9 mouse cellular contexts compared by ENCODE assay signal in the genomic region with DNA sequence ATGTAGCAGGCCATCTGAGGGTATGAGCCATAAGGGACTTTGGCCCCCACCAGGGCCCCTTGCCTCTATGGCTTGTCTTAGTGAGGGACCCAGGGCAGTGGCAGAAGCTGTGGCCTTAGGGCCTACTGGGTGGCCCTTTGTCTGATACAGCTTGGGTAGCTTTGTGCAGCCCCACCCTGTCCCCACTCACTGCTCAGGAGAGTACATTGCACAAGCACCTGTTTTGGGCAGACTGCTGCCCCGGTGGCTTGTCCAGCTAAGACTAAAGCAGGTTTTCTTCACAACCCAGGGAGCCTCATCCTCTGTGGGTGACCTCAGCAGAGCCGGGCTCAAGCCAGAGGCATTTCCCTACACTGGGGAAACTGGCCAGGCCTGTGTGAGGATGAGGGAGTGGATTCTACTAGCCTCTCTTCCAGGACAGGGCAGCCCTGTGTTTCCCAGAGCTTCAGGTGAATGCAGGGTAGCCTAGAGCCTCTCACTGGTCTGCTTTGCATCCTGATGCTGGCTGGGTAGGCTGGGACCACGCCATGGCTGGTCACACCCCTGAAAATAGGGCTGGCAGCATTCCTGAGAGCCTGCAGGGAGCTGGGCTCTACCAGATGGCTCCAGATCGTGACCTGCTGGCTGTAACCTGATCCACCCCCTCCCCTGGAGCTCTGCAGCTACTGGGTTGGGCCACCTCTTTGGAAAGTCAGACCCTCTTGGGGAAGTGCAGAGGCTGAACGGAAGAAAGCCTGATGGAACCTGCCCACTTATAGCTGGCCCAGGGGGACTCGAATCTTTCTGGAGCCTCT. TPM values are rescaled to one million over a fixed set of nuclear protein-coding genes. Genes with fewer than 3 reads are reported as not detected.
DNase-seq lines count a peak whose midpoint lies in the region; ATAC-seq lines count a peak whose summit lies in the region.
"Had no signal": no experiment of that assay in that cellular context is flagged by ENCODE, and none has a peak within 500 bp of the region (broad histone marks: within the 10 kb centered on the region; RNA-seq: fewer than 3 reads in every experiment).

No protein-coding gene starts in this region.

- H3K9ac ChIP-seq in embryonic facial prominence, embryonic 13.5 days = no peak overlapping the region
- H3K9ac ChIP-seq in limb, embryonic 11.5 days (ENCODE audit: low read length) = peak overlapping the region; percentile 1; the same call in 1 of the 2 replicates
- H3K9ac ChIP-seq in stomach, embryonic 15.5 days = no peak overlapping the region

- no peaks in the 10 kb centered on the region for H3K9me3 ChIP-seq in embryonic facial prominence, embryonic 13.5 days
- no peaks in the 10 kb centered on the region for H3K9me3 ChIP-seq in limb, embryonic 11.5 days (ENCODE audit: control insufficient read depth, low read length)
- no peaks in the 10 kb centered on the region for H3K9me3 ChIP-seq in stomach, embryonic 15.5 days
- H3K9me3 ChIP-seq: G1E had no signal

- WGBS in embryonic facial prominence, embryonic 13.5 days = 9% methylated on average over 6 of the region's 6 CpGs
- WGBS in limb, embryonic 11.5 days = 11% methylated on average over 6 of the region's 6 CpGs
- WGBS in stomach, embryonic 15.5 days = 8% methylated on average over 6 of the region's 6 CpGs

- no peaks in the 10 kb centered on the region for H3K36me3 ChIP-seq in embryonic facial prominence, embryonic 13.5 days
- no peaks in the 10 kb centered on the region for H3K36me3 ChIP-seq in limb, embryonic 11.5 days (ENCODE audit: control insufficient read depth, insufficient read depth, low read length)
- H3K36me3 ChIP-seq in stomach, embryonic 15.5 days = no peaks in the 10 kb centered on the region
- H3K36me3 ChIP-seq: G1E had no signal

- H3K4me1 ChIP-seq in embryonic facial prominence, embryonic 13.5 days = peaks cover 28% of the 10 kb centered on the region
- peaks cover 23% of the 10 kb centered on the region for H3K4me1 ChIP-seq in limb, embryonic 11.5 days (ENCODE audit: control insufficient read depth, insufficient read depth, low read length)
- H3K4me1 ChIP-seq in stomach, embryonic 15.5 days = peaks cover 38% of the 10 kb centered on the region

- no peak overlapping the region for H3K4me2 ChIP-seq in embryonic facial prominence, embryonic 13.5 days
- H3K4me2 ChIP-seq in limb, embryonic 11.5 days (ENCODE audit: low read depth, severe bottlenecking) = no peak overlapping the region
- H3K4me2 ChIP-seq in stomach, embryonic 15.5 days = no peak overlapping the region; the same call in 1 of the 2 replicates

- H3K27me3 ChIP-seq in embryonic facial prominence, embryonic 13.5 days = no peaks in the 10 kb centered on the region
- H3K27me3 ChIP-seq in limb, embryonic 11.5 days (ENCODE audit: control insufficient read depth, insufficient read depth, low read length) = no peaks in the 10 kb centered on the region
- H3K27me3 ChIP-seq in stomach, embryonic 15.5 days (replicated peaks) = no peaks in the 10 kb centered on the region

- H3K27ac ChIP-seq in embryonic facial prominence, embryonic 13.5 days = peak overlapping the region; percentile 64
- H3K27ac ChIP-seq in limb, embryonic 11.5 days (replicated peaks; ENCODE audit: low read depth, low read length) = peak overlapping the region; percentile 82
- peak overlapping the region; percentile 53 for H3K27ac ChIP-seq in stomach, embryonic 15.5 days

- intact Hi-C loops in heart, postnatal 25 days (cut with DNase I) = no loop called here

- DNase-seq in lung, adult 18-20 months = peak; percentile 66 to 75
- DNase-seq in lung, postnatal 14 days = no peak
- peak; percentile 49 for DNase-seq in heart, postnatal 25 days (ENCODE audit: low spot score)
- DNase-seq in limb, embryonic 11.5 days (ENCODE audit: low spot score) = peak; percentile 89
- no peak for DNase-seq in thymus, postnatal 14 days
- DNase-seq in natural killer cell, adult 2 months (ENCODE audit: low spot score in 2 of 2) = no peak

- peak; percentile 57; the same call in 1 of the 2 replicates for ATAC-seq in embryonic facial prominence, embryonic 13.5 days (ENCODE audit: insufficient number of reproducible peaks, insufficient read depth, low FRiP score, low TSS enrichment, low read depth)
- peak; percentile 95 for ATAC-seq in limb, embryonic 11.5 days (ENCODE audit: insufficient number of reproducible peaks, low FRiP score, low TSS enrichment, low read depth)
- peak; percentile 78 for ATAC-seq in stomach, embryonic 15.5 days (ENCODE audit: insufficient read depth, low FRiP score, low read depth)

- H3K4me3 ChIP-seq in embryonic facial prominence, embryonic 13.5 days = no peak overlapping the region
- no peak overlapping the region for H3K4me3 ChIP-seq in limb, embryonic 11.5 days (ENCODE audit: low read depth, low read length)
- H3K4me3 ChIP-seq in stomach, embryonic 15.5 days (replicated peaks) = no peak overlapping the region

RNA-seq across cellular contexts. Expression of a gene that starts 17.9 kb away (rescaled TPM):
- 0.69 and 0.84 TPM in 2 replicates for polyA plus RNA-seq in embryonic facial prominence, embryonic 13.5 days (2015; fragmentation: Nextera tagmentation; extraction: Ambion mirVana)
- 10 to 100 TPM; 37.4 to 37.7 TPM for total RNA-seq in heart, postnatal 25 days (2021)
- polyA plus RNA-seq in limb, embryonic 11.5 days (2014; fragmentation: Nextera tagmentation; extraction: Ambion mirVana) = 1.5 and 1.7 TPM in 2 replicates
- polyA plus RNA-seq in stomach, embryonic 15.5 days (2015; fragmentation: Nextera tagmentation; extraction: Ambion mirVana) = 9.1 and 13.2 TPM in 2 replicates
- total RNA-seq: G1E had no signal
- polyA plus RNA-seq: G1E had no signal

RNA-seq across cellular contexts. Expression of a gene that starts 29.6 kb away (rescaled TPM):
- polyA plus RNA-seq in embryonic facial prominence, embryonic 13.5 days (2015; fragmentation: Nextera tagmentation; extraction: Ambion mirVana) = 7.7 and 9.8 TPM in 2 replicates
- total RNA-seq in heart, postnatal 25 days (2021) = not detected
- polyA plus RNA-seq in limb, embryonic 11.5 days (2014; fragmentation: Nextera tagmentation; extraction: Ambion mirVana) = 2.4 and 2.9 TPM in 2 replicates
- 14.1 and 16.0 TPM in 2 replicates for polyA plus RNA-seq in stomach, embryonic 15.5 days (2015; fragmentation: Nextera tagmentation; extraction: Ambion mirVana)
- polyA plus RNA-seq: G1E had no signal

RNA-seq across cellular contexts. Expression of a gene that starts 55.0 kb away (rescaled TPM):
- polyA plus RNA-seq in embryonic facial prominence, embryonic 13.5 days (2015; fragmentation: Nextera tagmentation; extraction: Ambion mirVana) = 98.8 and 105 TPM in 2 replicates
- 10 to 100 TPM; 13.8 to 19.6 TPM for total RNA-seq in heart, postnatal 25 days (2021)
- 76.9 and 82.1 TPM in 2 replicates for polyA plus RNA-seq in limb, embryonic 11.5 days (2014; fragmentation: Nextera tagmentation; extraction: Ambion mirVana)
- 78.7 and 84.8 TPM in 2 replicates for polyA plus RNA-seq in stomach, embryonic 15.5 days (2015; fragmentation: Nextera tagmentation; extraction: Ambion mirVana)

Comparison
In these comparisons a context has a peak if more than half of its experiments do, and no peak if none do; other contexts are left out.
1. DNase-seq: peak in lung, adult 18-20 months (2 of 2), heart, postnatal 25 days (single experiment) and limb, embryonic 11.5 days (single experiment); none in lung, postnatal 14 days (single experiment), thymus, postnatal 14 days (single experiment) and natural killer cell, adult 2 months (0 of 2).
2. Peak in every context shown above with its lines, with median percentiles within 50 percentile points of each other: ATAC-seq and H3K27ac ChIP-seq.